Mouse (Mus musculus): ENCODE results near the gene Ptchd4. TPM values are rescaled to one million over a fixed set of nuclear protein-coding genes. Genes with fewer than 3 reads are reported as not detected.
A peak's percentile ranks its signal among the peaks of the same experiment; 100 is the strongest.

Gene Ptchd4
- total RNA-seq, 4 experiments from 2014 or later = 8.1 to 12.3 (median 10.6) TPM

- peak in 1 of 2 experiments; percentile 65 for DNase-seq (ENCODE audit: low spot score in 2 of 2)
Measured at GRCm38 (mm10) chr17:42427961-42428360, 112.2 kb downstream of the Ptchd4 start.

- DNase-seq (ENCODE audit: low spot score in 2 of 2) = no peak
Measured at GRCm38 (mm10) chr17:42430380-42430779, 114.6 kb downstream of the Ptchd4 start.

GRCm38 (mm10) chr17:42452235-42452634, 136.5 kb downstream of the Ptchd4 start:
- no peak for DNase-seq (ENCODE audit: low spot score in 2 of 2)

GRCm38 (mm10) chr17:42456441-42456840, 140.7 kb downstream of the Ptchd4 start:
- DNase-seq (ENCODE audit: low spot score in 2 of 2) = no peak

GRCm38 (mm10) chr17:42462726-42463125, 147.0 kb downstream of the Ptchd4 start:
- DNase-seq (ENCODE audit: low spot score in 2 of 2) = peak in 1 of 2 experiments; percentile 69

- no peak for DNase-seq (ENCODE audit: low spot score in 2 of 2)
Measured at GRCm38 (mm10) chr17:42480173-42480991, 164.6 kb downstream of the Ptchd4 start.

GRCm38 (mm10) chr17:42509356-42510262, 193.9 kb downstream of the Ptchd4 start:
- no peak for DNase-seq (ENCODE audit: low spot score in 2 of 2)

- no peak for DNase-seq (ENCODE audit: low spot score in 2 of 2)
Measured at GRCm38 (mm10) chr17:42530147-42530546, 214.4 kb downstream of the Ptchd4 start.

GRCm38 (mm10) chr17:42549578-42549977, 233.8 kb downstream of the Ptchd4 start:
- peak in 1 of 2 experiments; percentile 48 for DNase-seq (ENCODE audit: low spot score in 2 of 2)
